Mouse (Mus musculus) MEL (cell line): ENCODE results near the gene Deup1.

Source experiments
- CTCF ChIP-seq, 3 experiments: IDR thresholded peaks in 2 of 3; conservative IDR thresholded peaks in 1 of 3; 2 replicates each; pipeline ENCODE4 v1.5.1; 2011 to 2012; ENCODE audit warnings: low read length in 3 of 3, low read depth in 2 of 3, mild to moderate bottlenecking in 2 of 3, improper control_type of control experiment in 1 of 3, inconsistent platforms in 1 of 3, mixed read lengths in 1 of 3, moderate library complexity in 1 of 3; ENCODE audit not compliant: control insufficient read depth in 1 of 3, insufficient read depth in 1 of 3, poor library complexity in 1 of 3, severe bottlenecking in 1 of 3
- EP300 ChIP-seq, 2 experiments: IDR thresholded peaks; 2 replicates each; pipeline ENCODE4 v1.6.1; 2011; ENCODE audit warnings: improper control_type of control experiment in 2 of 2, low read length in 2 of 2, low read depth in 1 of 2, mild to moderate bottlenecking in 1 of 2
- GABPA ChIP-seq: IDR thresholded peaks from 2 replicates; pipeline ENCODE4 v1.6.1; 2012; ENCODE audit warnings: low read depth, mild to moderate bottlenecking, inconsistent platforms, low read length, improper control_type of control experiment, moderate library complexity
- GATA1 ChIP-seq: IDR thresholded peaks from 2 replicates; pipeline ENCODE4 v1.6.1; 2011; ENCODE audit warnings: low read depth, low read length, improper control_type of control experiment
- JUND ChIP-seq: IDR thresholded peaks from 2 replicates; pipeline ENCODE4 v1.6.1; 2011; ENCODE audit warnings: low read depth, mild to moderate bottlenecking, improper control_type of control experiment, low read length
- MAX ChIP-seq: IDR thresholded peaks from 2 replicates; pipeline ENCODE4 v1.6.1; 2011; ENCODE audit warnings: low read length, improper control_type of control experiment
- MEF2A ChIP-seq: IDR thresholded peaks from 2 replicates; pipeline ENCODE4 v1.6.1; 2014; ENCODE audit warnings: low read depth, mild to moderate bottlenecking, inconsistent platforms, low read length, improper control_type of control experiment; ENCODE audit not compliant: poor library complexity, insufficient replicate concordance, severe bottlenecking; ENCODE audit errors: extremely low read depth
- NRF1 ChIP-seq: IDR thresholded peaks from 2 replicates; pipeline ENCODE4 v1.6.1; 2014; ENCODE audit warnings: low read depth, mild to moderate bottlenecking, inconsistent platforms, low read length, improper control_type of control experiment, moderate library complexity; ENCODE audit not compliant: poor library complexity, insufficient read depth, severe bottlenecking
- POLR2A ChIP-seq, 2 experiments: IDR thresholded peaks; 2 replicates each; pipeline ENCODE4 v1.6.1; 2011 to 2012; ENCODE audit warnings: low read length in 2 of 2, mild to moderate bottlenecking in 2 of 2, control low read depth in 1 of 2, improper control_type of control experiment in 1 of 2, low read depth in 1 of 2, moderate library complexity in 1 of 2; ENCODE audit not compliant: control insufficient read depth in 1 of 2, insufficient read depth in 1 of 2, poor library complexity in 1 of 2
- POLR2AphosphoS2 ChIP-seq: IDR thresholded peaks from 2 replicates; pipeline ENCODE4 v1.6.1; 2011; ENCODE audit warnings: low read length, improper control_type of control experiment
- SMC3 ChIP-seq: IDR thresholded peaks from 2 replicates; pipeline ENCODE4 v1.6.1; 2011; ENCODE audit warnings: low read depth, low read length, improper control_type of control experiment
- UBTF ChIP-seq: IDR thresholded peaks from 2 replicates; pipeline ENCODE4 v1.6.1; 2012; ENCODE audit warnings: low read depth, mild to moderate bottlenecking, inconsistent platforms, low read length, improper control_type of control experiment, moderate library complexity, borderline replicate concordance; ENCODE audit not compliant: insufficient read depth

GRCm38 (mm10) chr9:15600156-15600858 is 27.4 kb downstream of the Deup1 start:
- TF ChIP-seq GATA1 (no peak), POLR2A (IDR thresholded peaks at IDR 0.05; ENCODE audit: control insufficient read depth in 1 of 2, insufficient read depth in 1 of 2, low read depth in 1 of 2, low read length in 2 of 2, poor library complexity in 1 of 2) (no peak), SMC3 (no peak), CTCF (IDR thresholded peaks at IDR 0.05 in 2 of 3, conservative IDR thresholded peaks at IDR 0.05 in 1 of 3; ENCODE audit: control insufficient read depth in 1 of 3, insufficient read depth in 1 of 3, low read depth in 2 of 3, low read length in 3 of 3, poor library complexity in 1 of 3, severe bottlenecking in 1 of 3) (no peak), UBTF (no peak), JUND (no peak), EP300 (IDR thresholded peaks at IDR 0.05; ENCODE audit: low read depth in 1 of 2, low read length in 2 of 2) (no peak), MAX (no peak), MEF2A (no peak), POLR2AphosphoS2 (no peak), NRF1 (no peak), GABPA (no peak)
